Mouse (Mus musculus) limb, embryonic 14.5 days (tissue): ENCODE results near the gene Nt5dc1. TPM values are rescaled to one million over a fixed set of nuclear protein-coding genes. Genes with fewer than 3 reads are reported as not detected.
A peak's percentile ranks its signal among the peaks of the same experiment; 100 is the strongest.
"Not testable (repeated sequence)": the region's sequence is repeated elsewhere in the genome, so short reads cannot be mapped to it uniquely, and the experiment has no call there.

ENCODE experiments used
- ATAC-seq: fragments of 200-750 bp; cut with Nextera tagmentation; 2 replicates; pipeline ENCODE4 v1.8.0; 2017; ENCODE audit warnings: low read depth, moderate number of reproducible peaks, moderate TSS enrichment; ENCODE audit not compliant: low FRiP score
- DNase-seq: peaks from one replicate; pipeline ENCODE4 v3.0.0-alpha.2; 2015; ENCODE audit warnings: low spot score
- H3K27ac ChIP-seq: fragments of 300-500 bp; sonication (generic); replicated peaks from 2 replicates; pipeline ENCODE4 v1.5.1; 2014; ENCODE audit warnings: low read depth, mild to moderate bottlenecking, low read length, moderate library complexity, mixed read lengths
- H3K27me3 ChIP-seq: fragments of 300-500 bp; sonication (generic); 2 replicates; pipeline ENCODE4 v1.6.1; 2014; ENCODE audit warnings: low read length, mixed read lengths; ENCODE audit not compliant: control insufficient read depth, insufficient read depth
- H3K36me3 ChIP-seq: fragments of 300-500 bp; sonication (generic); 2 replicates; pipeline ENCODE4 v1.6.1; 2014; ENCODE audit warnings: mild to moderate bottlenecking, low read length, moderate library complexity, mixed read lengths; ENCODE audit not compliant: control insufficient read depth, insufficient read depth
- H3K4me1 ChIP-seq: fragments of 300-500 bp; sonication (generic); 2 replicates; pipeline ENCODE4 v1.6.1; 2014; ENCODE audit warnings: antibody characterized with exemption, low read length, mixed read lengths; ENCODE audit not compliant: control insufficient read depth, insufficient read depth
- H3K4me2 ChIP-seq: fragments of 300-500 bp; sonication (generic); replicated peaks from 2 replicates; pipeline ENCODE4 v1.6.1; 2014; ENCODE audit warnings: low read depth, mild to moderate bottlenecking, low read length, moderate library complexity; ENCODE audit not compliant: severe bottlenecking
- H3K4me3 ChIP-seq: fragments of 300-500 bp; sonication (generic); replicated peaks from 2 replicates; pipeline ENCODE4 v1.5.1; 2014; ENCODE audit warnings: low read length
- H3K9ac ChIP-seq: fragments of 300-500 bp; sonication (generic); 2 replicates; pipeline ENCODE4 v1.6.1; 2014; ENCODE audit warnings: mild to moderate bottlenecking, low read depth, low read length, moderate library complexity; ENCODE audit not compliant: severe bottlenecking
- H3K9me3 ChIP-seq: fragments of 300-500 bp; sonication (generic); 2 replicates; pipeline ENCODE4 v1.6.1; 2016; ENCODE audit warnings: low read length; ENCODE audit not compliant: control insufficient read depth
- POLR2A ChIP-seq: fragments of 200-500 bp; IDR thresholded peaks from 2 replicates; pipeline ENCODE4 v1.8.0; 2012; ENCODE audit warnings: inconsistent platforms, mild to moderate bottlenecking, moderate library complexity, borderline replicate concordance; ENCODE audit not compliant: insufficient read depth, insufficient read length; ENCODE audit errors: extremely low read depth
- WGBS: fragments of 180-500 bp; shearing (Covaris S2); extraction: QIAGEN DNeasy Blood & Tissue Kit; methylation state at CpG from one replicate; pipeline ENCODE4 v1.1.7; 2014; 5-methylcytosine and 5-hydroxymethylcytosine counted together
- polyA plus RNA-seq, 2 experiments: library from polyadenylated mRNA; depleted of rRNA in 1 of 2; stranded (reverse) in 1 of 2; unstranded in 1 of 2; fragments of >200 nt; fragmentation: Nextera tagmentation in 1 of 2; extraction: Ambion mirVana in 1 of 2; gene quantifications; 2 replicates each; pipeline versions ENCODE4 v1.2.1 to v1.2.3; 2012 to 2014

The Nt5dc1 gene
- polyA plus RNA-seq, 2 experiments: 6.0 to 11.1 TPM

GRCm38 (mm10) chr10:34280591-34281175, 137.7 kb downstream of the Nt5dc1 start:
- H3K9me3 ChIP-seq: no peaks in the 10 kb centered on the region
- ATAC-seq (0 out of 2 replicates have a peak, but pooled peaks have one; percentile 38), DNase-seq (peak; percentile 90)
- no peak for TF ChIP-seq POLR2A
- H3K4me1 ChIP-seq: peaks cover 11% of the 10 kb centered on the region
- H3K27ac ChIP-seq: no peak overlapping the region
- peak overlapping the region; percentile 18; the same call in 1 of the 2 replicates for H3K4me3 ChIP-seq
- peak overlapping the region; percentile 43 for H3K4me2 ChIP-seq
- no peaks in the 10 kb centered on the region for H3K27me3 ChIP-seq
- peaks cover 4% of the 10 kb centered on the region; the same call in 1 of the 2 replicates for H3K36me3 ChIP-seq
- no peak overlapping the region for H3K9ac ChIP-seq
- 23% methylated on average over 13 of the region's 13 CpGs for WGBS

- Histone ChIP-seq H3K4me2 (no peak overlapping the region), H3K27ac (no peak overlapping the region), H3K4me1 (peaks cover 4% of the 10 kb centered on the region; the same call in 1 of the 2 replicates), H3K4me3 (no peak overlapping the region), H3K9ac (no peak overlapping the region), H3K36me3 (no peaks in the 10 kb centered on the region), H3K9me3 (no peaks in the 10 kb centered on the region), H3K27me3 (no peaks in the 10 kb centered on the region)
- DNase-seq (peak; percentile 81), ATAC-seq (peak; percentile 50)
- TF ChIP-seq POLR2A: no peak
- 54% methylated on average over 7 of the region's 7 CpGs for WGBS
These were observed 146.7 kb downstream of the Nt5dc1 start for GRCm38 (mm10) chr10:34271681-34272080.

GRCm38 (mm10) chr10:34267312-34268070, 150.9 kb downstream of the Nt5dc1 start:
- Histone ChIP-seq H3K27ac (no peak overlapping the region), H3K9ac (no peak overlapping the region), H3K4me1 (peaks cover 4% of the 10 kb centered on the region; the same call in 1 of the 2 replicates), H3K27me3 (no peaks in the 10 kb centered on the region), H3K4me3 (no peak overlapping the region), H3K36me3 (no peaks in the 10 kb centered on the region), H3K9me3 (no peaks in the 10 kb centered on the region), H3K4me2 (no peak overlapping the region)
- WGBS: 68% methylated on average over 5 of the region's 5 CpGs
- TF ChIP-seq POLR2A: no peak
- DNase-seq (no peak), ATAC-seq (no peak)

- no peaks in the 10 kb centered on the region for H3K36me3 ChIP-seq
- no peak overlapping the region for H3K27ac ChIP-seq
- WGBS: 81% methylated on average over 4 of the region's 4 CpGs
These were observed 153.2 kb downstream of the Nt5dc1 start for GRCm38 (mm10) chr10:34265106-34265505.

GRCm38 (mm10) chr10:34252833-34253232, 165.5 kb downstream of the Nt5dc1 start:
- not testable (repeated sequence) for H3K4me2 ChIP-seq, DNase-seq, H3K9me3 ChIP-seq, H3K36me3 ChIP-seq, H3K4me1 ChIP-seq, H3K9ac ChIP-seq, H3K27ac ChIP-seq, H3K4me3 ChIP-seq, ATAC-seq, H3K27me3 ChIP-seq
- WGBS: 88% methylated on average over 9 of the region's 9 CpGs

More at GRCm38 (mm10) chr10:34265106-34265505, 153.2 kb downstream of the Nt5dc1 start:
- no peak for TF ChIP-seq POLR2A
- Histone ChIP-seq H3K27me3 (no peaks in the 10 kb centered on the region), H3K4me2 (no peak overlapping the region), H3K9ac (no peak overlapping the region), H3K9me3 (no peaks in the 10 kb centered on the region), H3K4me1 (no peaks in the 10 kb centered on the region), H3K4me3 (no peak overlapping the region)
- DNase-seq (no peak), ATAC-seq (no peak)
